Mouse (Mus musculus) ES-E14 (cell line): ENCODE measurements around the gene Mapk14. TPM values are rescaled to one million over a fixed set of nuclear protein-coding genes. Genes with fewer than 3 reads are reported as not detected.

Experiments used
- DNase-seq: peaks from one replicate; pipeline ENCODE4 v3.0.0-alpha.2; 2013; ENCODE audit warnings: low read depth, low spot score
- H3K27ac ChIP-seq: 2 replicates; pipeline ENCODE4 v1.5.1; 2012; ENCODE audit warnings: low read depth, mild to moderate bottlenecking, low read length, moderate library complexity, mixed read lengths; ENCODE audit not compliant: poor library complexity, insufficient read depth, severe bottlenecking
- H3K36me3 ChIP-seq: 2 replicates; pipeline ENCODE4 v1.6.1; 2012; ENCODE audit warnings: mild to moderate bottlenecking, low read length, moderate library complexity, mixed read lengths; ENCODE audit not compliant: control insufficient read depth, poor library complexity, insufficient read depth, severe bottlenecking
- H3K4me1 ChIP-seq, 2 experiments: fragments of 150-350 bp in 1 of 2; sonication (generic) in 1 of 2; 2 replicates each; pipeline ENCODE4 v1.6.1; 2012; ENCODE audit warnings: low read length in 2 of 2, mild to moderate bottlenecking in 1 of 2, mixed read lengths in 1 of 2; ENCODE audit not compliant: control insufficient read depth in 2 of 2, insufficient read depth in 2 of 2, poor library complexity in 1 of 2
- H3K4me3 ChIP-seq, 2 experiments: fragments of 150-350 bp in 1 of 2; sonication (generic) in 1 of 2; 2 replicates each; pipeline ENCODE4 v1.5.1; 2012; ENCODE audit warnings: low read length in 2 of 2, low read depth in 1 of 2, mild to moderate bottlenecking in 1 of 2, mixed read lengths in 1 of 2; ENCODE audit not compliant: insufficient read depth in 1 of 2, poor library complexity in 1 of 2, severe bottlenecking in 1 of 2
- H3K9ac ChIP-seq: 2 replicates; pipeline ENCODE4 v1.6.1; 2012; ENCODE audit warnings: low read depth, mild to moderate bottlenecking, low read length, mixed read lengths; ENCODE audit not compliant: poor library complexity, insufficient read depth, severe bottlenecking
- H3K9me3 ChIP-seq: fragments of 150-350 bp; sonication (generic); 2 replicates; pipeline ENCODE4 v1.6.1; 2012; ENCODE audit warnings: low read depth, mild to moderate bottlenecking, low read length; ENCODE audit not compliant: control insufficient read depth, insufficient read depth
- CHD2 ChIP-seq: IDR thresholded peaks from 2 replicates; pipeline ENCODE4 v1.6.1; 2014; ENCODE audit warnings: mild to moderate bottlenecking, low read depth, low read length, inconsistent platforms
- HCFC1 ChIP-seq: IDR thresholded peaks from 2 replicates; pipeline ENCODE4 v1.6.1; 2012; ENCODE audit warnings: low read length, inconsistent platforms, borderline replicate concordance; ENCODE audit not compliant: insufficient read depth
- MAFK ChIP-seq: IDR thresholded peaks from 2 replicates; pipeline ENCODE4 v1.6.1; 2014; ENCODE audit warnings: mild to moderate bottlenecking, low read depth, low read length, inconsistent platforms; ENCODE audit not compliant: insufficient read depth
- ZC3H11A ChIP-seq: IDR thresholded peaks from 2 replicates; pipeline ENCODE4 v1.6.1; 2012; ENCODE audit warnings: low read depth, mild to moderate bottlenecking, inconsistent platforms, low read length, borderline replicate concordance
- ZNF384 ChIP-seq: IDR thresholded peaks from 2 replicates; pipeline ENCODE4 v1.6.1; 2012; ENCODE audit warnings: low read depth, low read length, inconsistent platforms
- in situ Hi-C, 2 experiments: fragments of 600-800 bp; cut with MboI; formaldehyde crosslinking; loops; one replicate each; pipeline ENCODE4 v1.15.1; 2025; ENCODE audit warnings: low sequenced_read_pairs in 2 of 2, inconsistent platforms in 1 of 2; ENCODE audit not compliant: unreplicated experiment in 2 of 2
- total RNA-seq: library from RNA; depleted of rRNA; stranded (reverse); fragments of 300-350 nt; gene quantifications from 2 replicates; pipeline ENCODE4 v1.2.3, GENCODE M21; 2012

The Mapk14 gene
- total RNA-seq, 1 experiment: 77.3 TPM

- in situ Hi-C loops: no loop called here
- Histone ChIP-seq H3K4me1 (no peaks in the 10 kb centered on the region; a peak in 1 of 4 replicates), H3K27ac (no peak overlapping the region), H3K9me3 (no peaks in the 10 kb centered on the region), H3K9ac (no peak overlapping the region), H3K36me3 (no peaks in the 10 kb centered on the region), H3K4me3 (no peak overlapping the region)
- DNase-seq: no peak
- TF ChIP-seq HCFC1 (no peak), ZNF384 (no peak), ZC3H11A (no peak), CHD2 (no peak), MAFK (no peak)
Measured at GRCm38 (mm10) chr17:28683601-28684000, 7.5 kb upstream of the Mapk14 start.

GRCm38 (mm10) chr17:28684631-28685030 lies 6.5 kb upstream of the Mapk14 start:
- no peaks in the 10 kb centered on the region for H3K36me3 ChIP-seq
- H3K9me3 ChIP-seq: no peaks in the 10 kb centered on the region
- TF ChIP-seq ZNF384: no peak
- TF ChIP-seq MAFK: no peak
- TF ChIP-seq ZC3H11A: no peak
- no peak for TF ChIP-seq HCFC1
- no peak for TF ChIP-seq CHD2
- H3K9ac ChIP-seq: peak overlapping the region; percentile 49; the same call in 1 of the 2 replicates
- in situ Hi-C loops: no loop called here
- no peak overlapping the region for H3K27ac ChIP-seq
- peak overlapping the region; percentile 30 to 31; a peak in 1 of 4 replicates for H3K4me3 ChIP-seq
- no peaks in the 10 kb centered on the region; a peak in 1 of 4 replicates for H3K4me1 ChIP-seq
- DNase-seq: no peak

GRCm38 (mm10) chr17:28687354-28687753 lies 3.8 kb upstream of the Mapk14 start:
- Histone ChIP-seq H3K9me3 (no peaks in the 10 kb centered on the region), H3K4me1 (no peaks in the 10 kb centered on the region; a peak in 2 of 4 replicates), H3K9ac (no peak overlapping the region), H3K27ac (no peak overlapping the region), H3K36me3 (no peaks in the 10 kb centered on the region), H3K4me3 (no peak overlapping the region)
- DNase-seq: no peak
- no peak for TF ChIP-seq ZC3H11A
- no peak for TF ChIP-seq MAFK
- TF ChIP-seq HCFC1: no peak
- no peak for TF ChIP-seq CHD2
- TF ChIP-seq ZNF384: no peak
- in situ Hi-C loops: no loop called here

GRCm38 (mm10) chr17:28689586-28690283 lies 1.4 kb upstream of the Mapk14 start, which contains the start of gene Slc26a8:
Gene Slc26a8, minus strand, starts transcription at chr17:28690233.
- in situ Hi-C loops: no loop called here
- TF ChIP-seq ZNF384 (no peak), ZC3H11A (no peak), CHD2 (no peak), HCFC1 (no peak), MAFK (no peak)
- no peak for DNase-seq

More at GRCm38 (mm10) chr17:28689586-28690283, 1.4 kb upstream of the Mapk14 start, which contains the start of gene Slc26a8:
- Histone ChIP-seq H3K4me3 (peak within 1 kb of the TSS; percentile 59 to 64), H3K9ac (peak within 1 kb of the TSS; percentile 76), H3K4me1 (peaks cover 0 to 4% of the 10 kb centered on the region in 2 experiments; a peak in 2 of 4 replicates), H3K27ac (peak within 1 kb of the TSS; percentile 63; the same call in 1 of the 2 replicates), H3K36me3 (peaks cover 3% of the 10 kb centered on the region; the same call in 1 of the 2 replicates), H3K9me3 (no peaks in the 10 kb centered on the region)
